Mouse (Mus musculus) liver, adult (tissue): ENCODE measurements around the gene Ank3.

Experiments used
- GATA4 ChIP-seq: IDR thresholded peaks from 2 replicates; pipeline ENCODE4 v1.6.1; 2014; ENCODE audit warnings: mild to moderate bottlenecking, low read length; ENCODE audit not compliant: insufficient replicate concordance

Ank3 gene

GRCm38 (mm10) chr10:69726806-69727205, 328.2 kb downstream of the Ank3 start:
- TF ChIP-seq GATA4: no peak

GRCm38 (mm10) chr10:69728876-69729275, 330.3 kb downstream of the Ank3 start:
- TF ChIP-seq GATA4: no peak

DNA sequence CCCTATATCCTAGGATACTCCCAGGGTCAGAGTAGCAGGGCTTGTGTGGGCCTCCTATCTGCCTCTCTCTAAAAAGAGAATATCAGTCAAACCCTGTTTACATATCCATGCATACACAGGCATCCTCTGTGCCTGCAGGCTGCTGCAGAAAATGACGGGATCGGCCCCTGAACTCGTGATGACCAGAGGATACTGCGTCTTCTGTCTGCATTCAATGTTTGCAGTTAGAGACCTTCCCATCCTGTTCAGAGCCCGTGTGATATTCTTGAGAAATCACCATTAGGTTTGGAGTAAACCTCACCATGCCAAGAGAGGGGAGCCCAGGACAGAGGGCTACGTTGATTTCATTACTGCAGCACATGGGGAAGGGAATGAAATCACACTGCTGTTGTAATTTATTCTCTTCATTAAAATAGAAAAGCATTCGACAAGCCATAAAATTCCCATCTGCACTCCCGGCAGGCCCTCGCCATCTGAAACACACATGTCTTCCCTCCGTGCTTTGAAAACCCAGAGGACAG, 331.8 kb downstream of the Ank3 start:
- TF ChIP-seq GATA4: no peak

DNA sequence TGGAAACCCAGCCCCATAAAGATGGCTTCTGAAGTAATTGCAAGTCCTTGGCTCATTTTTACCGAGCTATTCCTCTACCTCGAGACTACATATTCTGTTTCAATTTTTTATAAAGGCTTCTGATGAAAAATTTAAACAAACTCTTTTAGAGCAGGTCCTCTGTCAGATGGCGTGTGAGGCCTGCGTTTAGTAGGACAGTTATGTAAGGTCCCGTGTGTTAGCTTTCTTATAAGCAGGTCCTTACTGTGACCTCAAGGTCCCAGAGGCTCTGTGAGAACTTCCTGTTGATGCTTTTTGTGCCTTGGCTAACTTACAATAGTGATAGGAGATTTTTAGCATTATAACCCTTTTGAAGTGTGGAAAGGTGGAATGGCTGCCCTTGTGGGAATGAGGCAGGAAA, 332.8 kb downstream of the Ank3 start:
- no peak for TF ChIP-seq GATA4

DNA sequence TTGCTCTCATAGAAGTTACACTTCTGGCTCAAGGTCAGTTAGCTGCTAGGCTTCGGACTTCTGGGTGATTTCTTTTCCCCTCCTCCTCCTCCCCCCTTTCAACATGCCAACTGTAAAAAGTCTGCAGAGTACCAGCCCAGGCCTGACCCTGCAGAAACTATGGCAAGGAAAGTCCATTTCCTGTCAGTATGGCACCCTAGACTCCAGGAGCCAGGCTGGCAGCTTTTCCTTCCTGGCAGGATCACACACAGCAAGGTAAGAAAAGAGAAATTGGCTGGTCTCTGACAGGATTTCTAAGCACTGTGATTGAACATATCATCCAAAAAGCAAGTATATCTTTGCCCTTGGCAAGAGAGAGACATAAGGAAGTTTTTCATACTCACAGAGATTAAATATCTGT, 333.3 kb downstream of the Ank3 start:
- no peak for TF ChIP-seq GATA4

GRCm38 (mm10) chr10:69736241-69736640, 337.7 kb downstream of the Ank3 start:
- no peak for TF ChIP-seq GATA4

- no peak for TF ChIP-seq GATA4
These were observed 340.2 kb downstream of the Ank3 start for GRCm38 (mm10) chr10:69738741-69739271.

DNA sequence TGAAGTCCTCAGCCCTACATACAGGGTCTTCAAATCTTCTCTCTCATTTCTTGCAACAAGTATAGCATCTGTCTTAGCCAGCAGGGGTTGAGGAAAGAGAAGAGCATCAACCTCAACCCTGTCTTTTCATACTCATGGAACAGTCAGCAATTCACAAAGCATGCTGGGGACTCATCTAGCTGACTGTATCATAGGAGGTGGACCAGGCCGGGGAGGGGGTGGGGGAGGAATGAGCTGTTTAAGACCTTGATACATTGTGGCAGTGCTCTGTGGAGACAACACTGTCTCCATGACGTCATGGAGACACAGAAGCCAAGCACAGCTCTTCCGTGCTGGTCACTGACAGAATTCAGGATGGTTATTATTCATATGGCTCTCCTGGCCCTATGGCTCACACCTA, 344.0 kb downstream of the Ank3 start:
- TF ChIP-seq GATA4: no peak

- no peak for TF ChIP-seq GATA4
These were observed 345.6 kb downstream of the Ank3 start for GRCm38 (mm10) chr10:69744181-69744580.

DNA sequence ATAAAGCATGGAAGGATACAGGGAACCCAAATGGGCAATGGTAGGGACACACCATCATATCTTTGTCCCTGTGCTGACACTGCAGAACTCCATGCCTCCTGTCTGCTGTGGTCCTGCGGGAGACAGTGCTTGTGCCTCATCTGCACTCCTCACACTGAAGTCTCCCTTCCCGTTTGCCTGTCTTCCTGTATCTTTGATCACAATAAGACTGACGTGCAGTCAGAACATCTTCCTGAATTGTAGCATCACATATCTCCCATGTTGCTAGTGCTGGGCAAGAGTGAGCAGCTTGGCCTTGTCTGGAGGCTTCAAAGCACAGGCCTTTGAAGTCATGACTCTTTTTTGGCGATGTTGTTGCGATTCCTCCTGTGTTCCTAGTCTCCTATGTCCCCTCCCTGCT, 346.3 kb downstream of the Ank3 start:
- TF ChIP-seq GATA4: no peak

- no peak for TF ChIP-seq GATA4
These were observed 347.7 kb downstream of the Ank3 start for GRCm38 (mm10) chr10:69746322-69746721.

DNA sequence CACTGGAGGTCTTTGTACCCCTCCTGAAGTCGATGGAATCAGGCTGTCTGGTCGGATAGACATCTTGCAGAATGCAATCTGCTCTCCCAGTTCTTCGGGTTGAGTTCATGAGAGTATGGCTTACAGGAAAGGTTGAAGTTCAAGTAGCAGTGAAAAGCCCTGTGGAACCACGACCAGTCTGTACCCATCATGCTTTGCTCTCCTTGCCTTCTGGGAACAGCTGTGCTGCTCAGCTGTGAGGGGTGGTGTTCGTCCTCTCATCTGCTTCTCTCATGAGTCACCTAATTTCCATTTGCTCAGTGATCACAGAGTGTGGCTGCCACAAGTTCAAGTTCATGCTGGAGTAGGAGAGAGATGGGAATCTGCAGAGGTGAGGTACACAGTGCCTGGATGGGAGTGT, 348.2 kb downstream of the Ank3 start:
- TF ChIP-seq GATA4: no peak

DNA sequence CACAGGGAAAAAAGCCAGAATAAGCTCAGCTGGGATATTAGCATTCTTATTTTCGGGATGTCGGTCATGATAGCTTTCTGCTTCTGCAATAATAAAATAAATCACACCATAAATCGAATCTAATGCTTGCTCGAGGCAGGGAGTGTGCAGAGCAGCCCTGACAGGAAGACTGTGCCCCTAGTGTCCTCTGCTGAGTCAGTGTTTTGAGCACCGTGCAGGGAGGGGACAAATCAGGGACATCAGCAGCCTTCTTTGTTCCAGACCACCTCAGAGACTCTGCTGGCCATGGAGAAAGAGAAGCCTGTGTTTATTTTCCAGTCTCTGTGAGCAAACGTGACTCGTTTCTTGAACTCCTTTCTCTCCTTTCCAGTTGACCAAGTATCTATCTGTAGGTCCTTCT, 352.8 kb downstream of the Ank3 start:
- TF ChIP-seq GATA4: no peak

DNA sequence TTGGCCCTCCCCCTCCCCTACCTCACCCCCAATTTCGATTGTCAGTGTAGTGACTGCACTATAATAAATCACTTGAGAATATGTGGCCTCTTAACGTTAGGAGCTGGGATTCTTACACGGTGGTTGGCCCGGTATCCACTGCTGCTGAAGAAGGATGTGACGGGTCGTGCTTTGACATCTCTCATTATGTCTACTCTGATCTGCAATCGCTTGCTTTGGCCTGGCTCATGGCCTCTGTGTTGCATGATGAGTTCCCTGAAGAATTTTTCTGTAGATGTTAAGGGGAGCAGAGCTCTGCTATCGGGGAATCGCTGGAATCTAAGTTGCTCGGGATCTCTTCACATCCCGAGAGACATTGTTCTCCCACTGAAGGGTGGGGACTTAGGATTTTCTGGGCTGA, 354.9 kb downstream of the Ank3 start:
- no peak for TF ChIP-seq GATA4

GRCm38 (mm10) chr10:69756956-69757672, 358.5 kb downstream of the Ank3 start:
- no peak for TF ChIP-seq GATA4

DNA sequence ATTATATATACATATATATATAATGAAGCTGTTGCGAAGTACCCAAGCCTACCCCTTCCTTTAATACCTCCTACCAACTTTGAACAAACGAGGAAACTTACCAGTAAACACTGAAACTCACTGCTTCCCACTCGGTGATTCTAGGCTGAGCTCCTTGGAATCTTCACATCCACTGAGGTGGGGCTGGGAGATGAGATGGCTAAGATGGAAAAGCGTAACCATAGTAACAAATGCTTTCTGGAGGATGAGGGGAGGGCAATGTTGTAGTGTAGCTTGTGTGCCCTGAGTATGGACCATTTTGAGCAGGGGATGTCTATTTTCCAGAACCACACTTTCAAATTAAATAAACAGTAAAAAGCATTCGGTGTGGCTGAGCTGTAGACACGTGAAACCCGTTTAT, 364.4 kb downstream of the Ank3 start:
- TF ChIP-seq GATA4: no peak

DNA sequence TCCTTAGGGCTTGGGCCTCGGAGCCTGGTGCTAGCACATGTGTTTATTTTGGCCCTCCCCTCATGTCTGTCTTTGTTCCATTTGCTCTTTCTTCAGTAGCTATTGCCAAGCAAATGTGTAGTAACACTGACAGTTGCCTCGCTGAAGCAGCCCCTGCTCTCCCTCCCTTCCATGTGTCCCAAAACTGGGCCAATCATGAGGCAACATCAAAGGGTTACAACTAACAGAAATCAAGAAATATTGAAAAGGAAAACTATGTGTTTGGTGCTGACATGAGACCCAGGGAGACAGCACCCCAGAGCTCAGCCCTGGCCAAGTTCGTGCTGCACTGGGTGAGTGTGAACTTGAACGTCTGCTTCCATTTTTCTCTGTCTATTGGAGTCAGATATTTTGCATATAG, 365.8 kb downstream of the Ank3 start:
- TF ChIP-seq GATA4: no peak
